Mouse (Mus musculus): ENCODE data around the gene Serpinb9b.

DNA sequence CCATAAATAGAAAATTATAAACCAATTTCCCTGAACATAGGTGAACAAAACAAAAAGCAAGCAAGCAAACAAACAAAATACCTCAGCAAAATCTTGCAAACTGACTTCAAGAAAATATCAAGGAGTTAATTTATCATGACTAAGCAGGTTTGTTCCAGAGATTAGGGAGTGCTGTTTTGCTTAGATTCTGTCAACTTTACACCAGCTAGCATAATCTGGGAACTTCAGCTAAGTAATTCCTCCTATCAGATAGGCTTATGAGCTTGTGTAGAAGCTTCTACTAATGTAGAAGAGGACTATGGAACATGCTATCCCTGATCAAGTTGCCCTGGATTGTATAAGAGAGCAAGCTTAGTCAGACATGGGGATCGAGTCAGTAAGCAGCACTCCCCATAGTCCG is 20.0 kb downstream of the Serpinb9b start:
- no peak for TF ChIP-seq TAL1 (IDR thresholded peaks at IDR 0.05; ENCODE audit: low read length)
- TF ChIP-seq GATA1 (IDR thresholded peaks at IDR 0.05; ENCODE audit: low read length) = no peak

Data from erythroblast, embryonic 14.5 days (primary cell).